Mouse (Mus musculus) limb, embryonic 14.5 days (tissue): Measurements from ENCODE around the gene Ulk3. TPM values are rescaled to one million over a fixed set of nuclear protein-coding genes. Genes with fewer than 3 reads are reported as not detected.

Experiments
- ATAC-seq: fragments of 200-750 bp; cut with Nextera tagmentation; 2 replicates; pipeline ENCODE4 v1.8.0; 2017; ENCODE audit warnings: low read depth, moderate number of reproducible peaks, moderate TSS enrichment; ENCODE audit not compliant: low FRiP score
- DNase-seq: peaks from one replicate; pipeline ENCODE4 v3.0.0-alpha.2; 2015; ENCODE audit warnings: low spot score
- H3K27ac ChIP-seq: fragments of 300-500 bp; sonication (generic); replicated peaks from 2 replicates; pipeline ENCODE4 v1.5.1; 2014; ENCODE audit warnings: low read depth, mild to moderate bottlenecking, low read length, moderate library complexity, mixed read lengths
- H3K27me3 ChIP-seq: fragments of 300-500 bp; sonication (generic); 2 replicates; pipeline ENCODE4 v1.6.1; 2014; ENCODE audit warnings: low read length, mixed read lengths; ENCODE audit not compliant: control insufficient read depth, insufficient read depth
- H3K36me3 ChIP-seq: fragments of 300-500 bp; sonication (generic); 2 replicates; pipeline ENCODE4 v1.6.1; 2014; ENCODE audit warnings: mild to moderate bottlenecking, low read length, moderate library complexity, mixed read lengths; ENCODE audit not compliant: control insufficient read depth, insufficient read depth
- H3K4me1 ChIP-seq: fragments of 300-500 bp; sonication (generic); 2 replicates; pipeline ENCODE4 v1.6.1; 2014; ENCODE audit warnings: antibody characterized with exemption, low read length, mixed read lengths; ENCODE audit not compliant: control insufficient read depth, insufficient read depth
- H3K4me2 ChIP-seq: fragments of 300-500 bp; sonication (generic); replicated peaks from 2 replicates; pipeline ENCODE4 v1.6.1; 2014; ENCODE audit warnings: low read depth, mild to moderate bottlenecking, low read length, moderate library complexity; ENCODE audit not compliant: severe bottlenecking
- H3K4me3 ChIP-seq: fragments of 300-500 bp; sonication (generic); replicated peaks from 2 replicates; pipeline ENCODE4 v1.5.1; 2014; ENCODE audit warnings: low read length
- H3K9ac ChIP-seq: fragments of 300-500 bp; sonication (generic); 2 replicates; pipeline ENCODE4 v1.6.1; 2014; ENCODE audit warnings: mild to moderate bottlenecking, low read depth, low read length, moderate library complexity; ENCODE audit not compliant: severe bottlenecking
- H3K9me3 ChIP-seq: fragments of 300-500 bp; sonication (generic); 2 replicates; pipeline ENCODE4 v1.6.1; 2016; ENCODE audit warnings: low read length; ENCODE audit not compliant: control insufficient read depth
- POLR2A ChIP-seq: fragments of 200-500 bp; IDR thresholded peaks from 2 replicates; pipeline ENCODE4 v1.8.0; 2012; ENCODE audit warnings: inconsistent platforms, mild to moderate bottlenecking, moderate library complexity, borderline replicate concordance; ENCODE audit not compliant: insufficient read depth, insufficient read length; ENCODE audit errors: extremely low read depth
- WGBS: fragments of 180-500 bp; shearing (Covaris S2); extraction: QIAGEN DNeasy Blood & Tissue Kit; methylation state at CpG from one replicate; pipeline ENCODE4 v1.1.7; 2014; 5-methylcytosine and 5-hydroxymethylcytosine counted together
- polyA plus RNA-seq, 2 experiments: library from polyadenylated mRNA; depleted of rRNA in 1 of 2; stranded (reverse) in 1 of 2; unstranded in 1 of 2; fragments of >200 nt; fragmentation: Nextera tagmentation in 1 of 2; extraction: Ambion mirVana in 1 of 2; gene quantifications; 2 replicates each; pipeline versions ENCODE4 v1.2.1 to v1.2.3; 2012 to 2014

Ulk3 gene
- polyA plus RNA-seq, 2 experiments, result 13.1 to 41.7 TPM

DNA sequence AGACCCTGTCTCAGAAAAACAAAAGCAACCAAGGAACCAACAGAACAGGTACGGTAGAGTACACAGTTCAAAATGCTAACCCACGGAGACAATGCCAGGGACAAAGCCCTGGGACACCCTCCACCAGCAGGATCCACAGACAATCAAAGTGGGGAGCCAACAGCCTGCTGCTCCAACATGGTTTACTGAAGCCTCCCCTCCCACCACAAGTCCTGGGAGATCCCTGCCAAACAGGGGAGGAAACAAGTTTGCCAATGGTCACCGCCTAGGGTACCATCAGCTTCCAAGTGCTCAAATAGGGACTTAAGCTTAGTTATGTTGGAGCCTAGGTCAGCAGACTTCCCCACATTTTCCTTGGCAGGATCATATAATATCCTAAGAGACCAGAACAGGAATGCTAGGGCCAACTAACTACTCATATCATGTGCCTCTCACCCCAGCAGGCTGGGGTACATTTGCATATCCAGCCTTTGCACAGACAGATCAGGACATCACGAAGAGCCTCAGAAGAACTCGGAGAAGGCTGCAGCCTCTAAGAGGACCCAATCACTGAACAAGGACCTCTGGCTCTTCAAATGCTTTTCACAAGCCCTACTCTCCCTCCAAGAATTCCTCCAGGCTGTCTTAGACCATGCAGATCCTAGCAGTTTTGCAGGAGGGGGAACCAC lies 50.5 kb downstream of the Ulk3 start:
- ATAC-seq (no peak), DNase-seq (no peak)
- no peak for TF ChIP-seq POLR2A
- H3K9me3 ChIP-seq, result no peaks in the 10 kb centered on the region
- H3K4me1 ChIP-seq, result peaks cover 63% of the 10 kb centered on the region
- no peaks in the 10 kb centered on the region for H3K27me3 ChIP-seq
- H3K27ac ChIP-seq, result peak overlapping the region; percentile 61
- WGBS, result 53% methylated on average over 5 of the region's 5 CpGs
- peaks cover 8% of the 10 kb centered on the region for H3K36me3 ChIP-seq
- peak overlapping the region; percentile 2; the same call in 1 of the 2 replicates for H3K9ac ChIP-seq
- peak overlapping the region; percentile 42 for H3K4me2 ChIP-seq
- 0 out of 2 replicates have a peak overlapping the region, but pooled peaks have one; percentile 16 for H3K4me3 ChIP-seq

GRCm38 (mm10) chr9:57640384-57640783 lies 51.1 kb downstream of the Ulk3 start:
- TF ChIP-seq POLR2A, result no peak
- Histone ChIP-seq H3K36me3 (peaks cover 8% of the 10 kb centered on the region), H3K27me3 (no peaks in the 10 kb centered on the region), H3K27ac (peak overlapping the region; percentile 61), H3K9me3 (no peaks in the 10 kb centered on the region), H3K4me2 (peak overlapping the region; percentile 42), H3K9ac (peak overlapping the region; percentile 2; the same call in 1 of the 2 replicates), H3K4me1 (peaks cover 63% of the 10 kb centered on the region), H3K4me3 (0 out of 2 replicates have a peak overlapping the region, but pooled peaks have one; percentile 16)
- 6% methylated on average over 15 of the region's 15 CpGs for WGBS
- DNase-seq (peak; percentile 63), ATAC-seq (peak; percentile 16; the same call in 1 of the 2 replicates)

- peaks cover 68% of the 10 kb centered on the region for H3K4me1 ChIP-seq
- peak overlapping the region; percentile 61; the same call in 1 of the 2 replicates for H3K27ac ChIP-seq
- TF ChIP-seq POLR2A, result no peak
- H3K4me2 ChIP-seq, result peak overlapping the region; percentile 42; the same call in 1 of the 2 replicates
- ATAC-seq, result no peak
- H3K27me3 ChIP-seq, result no peaks in the 10 kb centered on the region
- H3K9ac ChIP-seq, result 0 out of 2 replicates have a peak overlapping the region, but pooled peaks have one; percentile 2
- H3K36me3 ChIP-seq, result peaks cover 8% of the 10 kb centered on the region
- no peak for DNase-seq
- 95% methylated on average over 1 of the region's 1 CpGs for WGBS
- no peak overlapping the region for H3K4me3 ChIP-seq
- H3K9me3 ChIP-seq, result no peaks in the 10 kb centered on the region
Observed at GRCm38 (mm10) chr9:57641022-57641421, 51.8 kb downstream of the Ulk3 start.

DNA sequence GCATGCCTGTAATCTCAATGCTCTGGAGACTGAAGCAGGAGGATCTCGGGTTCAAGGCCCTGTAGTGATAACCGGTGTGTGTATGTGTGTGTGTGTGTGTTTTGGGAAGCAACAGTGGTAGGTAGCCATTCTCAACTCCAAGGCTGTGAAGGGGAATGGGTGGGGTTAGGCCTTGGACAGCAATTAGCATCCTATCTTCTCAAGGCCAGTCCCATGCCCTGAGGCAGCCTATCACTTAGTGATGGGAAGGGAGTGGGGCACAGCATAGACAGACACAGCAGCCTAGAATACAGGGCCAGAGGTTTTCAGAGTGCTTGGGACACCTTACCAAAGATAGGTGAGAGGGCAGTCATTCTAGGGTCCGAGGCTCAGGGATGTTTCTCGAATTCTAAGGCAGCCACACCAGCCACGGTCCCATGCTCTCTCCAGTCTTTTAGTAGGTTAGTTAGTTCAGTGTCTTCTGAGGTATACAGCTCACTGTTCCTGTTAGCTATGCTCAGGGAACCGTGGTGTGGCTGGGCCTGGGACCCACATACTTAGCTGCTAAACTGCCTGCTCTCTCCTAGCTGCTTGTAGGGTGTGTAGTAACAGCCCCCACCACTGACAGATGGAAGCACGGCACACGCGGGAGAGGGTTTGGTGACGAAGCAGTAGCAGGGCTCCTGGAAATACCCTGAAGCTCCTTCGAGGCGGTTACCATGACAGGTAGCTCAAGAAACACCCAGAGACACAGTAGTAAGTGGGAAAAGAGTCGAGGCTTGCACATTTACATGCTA lies 52.7 kb downstream of the Ulk3 start:
- Histone ChIP-seq H3K4me1 (peaks cover 64% of the 10 kb centered on the region), H3K9ac (no peak overlapping the region), H3K27me3 (no peaks in the 10 kb centered on the region), H3K27ac (no peak overlapping the region), H3K4me2 (0 out of 2 replicates have a peak overlapping the region, but pooled peaks have one; percentile 1), H3K36me3 (peaks cover 8% of the 10 kb centered on the region), H3K4me3 (no peak overlapping the region), H3K9me3 (no peaks in the 10 kb centered on the region)
- WGBS, result 81% methylated on average over 13 of the region's 13 CpGs
- TF ChIP-seq POLR2A, result no peak
- ATAC-seq (no peak), DNase-seq (no peak)

DNA sequence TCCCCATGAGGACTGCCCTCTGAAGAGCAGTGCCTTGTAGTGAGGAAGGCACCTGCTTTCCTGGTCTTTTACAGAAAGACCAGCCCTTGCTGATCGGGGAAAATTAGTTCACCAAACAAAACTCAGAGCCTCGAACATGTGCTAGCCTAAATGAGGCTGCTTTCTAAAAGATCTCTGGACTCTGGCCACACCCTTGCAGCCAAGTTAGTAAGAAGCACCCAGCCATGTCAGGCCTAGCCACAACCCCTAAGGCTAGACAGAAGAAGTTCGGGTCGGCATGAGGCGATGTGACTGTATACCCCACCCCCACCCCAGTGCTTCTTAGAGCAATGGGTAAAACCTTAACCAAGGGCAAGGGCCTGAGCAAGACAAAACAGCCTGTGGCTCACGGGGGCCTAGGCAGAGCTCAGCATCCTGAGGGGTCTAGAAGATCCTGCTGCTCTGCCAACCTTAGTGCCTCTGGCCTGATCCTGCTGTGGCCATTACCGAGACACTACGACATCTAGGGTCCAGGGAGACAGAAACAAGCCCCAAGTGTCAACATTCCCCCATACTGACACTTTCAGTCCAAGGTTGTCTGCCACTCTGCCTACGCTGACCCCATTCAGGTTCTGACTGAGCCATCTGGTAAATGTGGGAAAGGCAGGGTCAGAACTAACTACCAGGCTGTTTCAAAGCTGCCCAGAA lies 54.1 kb downstream of the Ulk3 start:
- no peak for TF ChIP-seq POLR2A
- H3K9ac ChIP-seq, result peak overlapping the region; percentile 98
- H3K36me3 ChIP-seq, result peaks cover 8% of the 10 kb centered on the region
- H3K27ac ChIP-seq, result no peak overlapping the region
- WGBS, result 64% methylated on average over 9 of the region's 9 CpGs
- H3K27me3 ChIP-seq, result no peaks in the 10 kb centered on the region
- DNase-seq, result no peak
- no peaks in the 10 kb centered on the region for H3K9me3 ChIP-seq
- peak overlapping the region; percentile 71 for H3K4me2 ChIP-seq
- no peak for ATAC-seq
- H3K4me1 ChIP-seq, result peaks cover 52% of the 10 kb centered on the region
- H3K4me3 ChIP-seq, result peak overlapping the region; percentile 95
